Mouse (Mus musculus) kidney, adult 2 months (tissue): Measurements from ENCODE around the gene Ppm1l. TPM values are rescaled to one million over a fixed set of nuclear protein-coding genes. Genes with fewer than 3 reads are reported as not detected.
A peak's percentile ranks its signal among the peaks of the same experiment; 100 is the strongest.

Experiments
- DNase-seq: peaks from one replicate; pipeline ENCODE4 v3.0.0; 2021
- H3K27ac ChIP-seq: fragments of 200-500 bp; 2 replicates; pipeline ENCODE4 v1.5.1; 2012; ENCODE audit warnings: low read depth, low read length, control low read depth, inconsistent platforms; ENCODE audit not compliant: insufficient read depth
- H3K27me3 ChIP-seq: fragments of 200-500 bp; replicated peaks from 2 replicates; pipeline ENCODE4 v1.6.1; 2012; ENCODE audit warnings: mild to moderate bottlenecking, moderate library complexity, low read length, inconsistent platforms; ENCODE audit not compliant: control insufficient read depth, insufficient read depth
- H3K36me3 ChIP-seq: fragments of 200-500 bp; 2 replicates; pipeline ENCODE4 v1.6.1; 2012; ENCODE audit warnings: mild to moderate bottlenecking, moderate library complexity, low read length, inconsistent platforms; ENCODE audit not compliant: control insufficient read depth, insufficient read depth
- H3K4me1 ChIP-seq: fragments of 200-500 bp; 2 replicates; pipeline ENCODE4 v1.6.1; 2011; ENCODE audit warnings: low read length; ENCODE audit not compliant: control insufficient read depth, insufficient read depth
- H3K4me3 ChIP-seq: fragments of 200-500 bp; 2 replicates; pipeline ENCODE4 v1.5.1; 2011; ENCODE audit warnings: mild to moderate bottlenecking, low read depth, low read length, control low read depth; ENCODE audit not compliant: insufficient read depth
- CTCF ChIP-seq: fragments of 200-500 bp; conservative IDR thresholded peaks from 2 replicates; pipeline ENCODE4 v1.5.1; 2011; ENCODE audit warnings: low read depth, mild to moderate bottlenecking, control low read depth, low read length, moderate library complexity, mixed read lengths; ENCODE audit not compliant: insufficient read depth, insufficient read length
- POLR2A ChIP-seq: fragments of 200-500 bp; IDR thresholded peaks from one replicate; pipeline ENCODE4 v1.6.1; 2011; ENCODE audit warnings: low read depth, low read length, control low read depth
- WGBS: fragments of 180-500 bp; shearing (Covaris S2); methylation state at CpG from one replicate; pipeline ENCODE4 v1.1.7; 2018; 5-methylcytosine and 5-hydroxymethylcytosine counted together
- polyA plus RNA-seq: library from polyadenylated mRNA; depleted of rRNA; stranded (reverse); fragments of >200 nt; gene quantifications from 2 replicates; pipeline ENCODE4 v1.2.3, GENCODE M21; 2012

Ppm1l gene
- polyA plus RNA-seq, 1 experiment = 4.0 TPM

DNA sequence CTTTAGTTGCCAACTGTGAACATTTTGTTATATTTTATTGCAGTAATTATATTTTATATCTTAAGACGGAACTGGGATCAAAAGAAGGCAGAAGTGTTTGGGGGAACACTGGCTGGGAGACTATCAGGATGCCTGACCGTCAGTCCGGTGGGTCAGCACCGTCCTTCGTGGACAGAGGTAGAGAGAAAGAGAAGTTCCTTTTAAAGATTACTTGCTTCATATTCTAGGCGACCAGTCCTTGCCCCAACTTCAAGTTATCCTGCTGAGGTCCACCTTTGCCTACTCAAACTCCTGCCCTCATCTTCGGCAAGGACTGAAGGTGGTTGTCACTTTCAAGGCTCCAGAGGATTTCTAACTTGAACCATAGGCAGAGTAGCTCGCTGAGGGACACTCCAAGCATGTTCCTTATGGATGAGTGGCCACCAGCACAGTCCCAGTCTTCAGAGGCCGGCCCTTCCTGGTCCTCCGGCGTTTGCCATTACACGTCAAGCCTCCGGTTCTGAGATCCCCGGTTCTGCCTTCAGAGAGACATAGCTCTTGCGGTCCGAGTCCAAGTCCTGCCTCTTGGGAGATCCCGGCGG lies 761 bp upstream of the Ppm1l start:
- Histone ChIP-seq H3K36me3 (no peaks in the 10 kb centered on the region), H3K27ac (peak overlapping the region; percentile 99), H3K4me3 (peak overlapping the region; percentile 57), H3K27me3 (no peaks in the 10 kb centered on the region), H3K4me1 (0 out of 2 replicates have a peak, but pooled peaks cover 4% of the 10 kb centered on the region)
- no peak for DNase-seq
- 2% methylated on average over 18 of the region's 18 CpGs for WGBS
- TF ChIP-seq POLR2A = no peak
- TF ChIP-seq CTCF = no peak

- 0 out of 2 replicates have a peak overlapping the region, but pooled peaks have one; percentile 58 for H3K27ac ChIP-seq
- TF ChIP-seq CTCF (no peak), POLR2A (no peak)
Observed at GRCm38 (mm10) chr3:69317251-69318125, 827 bp downstream of the Ppm1l start.

GRCm38 (mm10) chr3:69318131-69318951 lies 1.7 kb downstream of the Ppm1l start:
- peak; percentile 61 for DNase-seq
- Histone ChIP-seq H3K4me3 (peak overlapping the region; percentile 80), H3K27me3 (no peaks in the 10 kb centered on the region), H3K27ac (no peak overlapping the region), H3K4me1 (peaks cover 4% of the 10 kb centered on the region; the same call in 1 of the 2 replicates), H3K36me3 (no peaks in the 10 kb centered on the region)
- 5% methylated on average over 25 of the region's 25 CpGs for WGBS
- no peak for TF ChIP-seq CTCF
- no peak for TF ChIP-seq POLR2A

More at GRCm38 (mm10) chr3:69317251-69318125, 827 bp downstream of the Ppm1l start:
- H3K4me1 ChIP-seq = peaks cover 4% of the 10 kb centered on the region; the same call in 1 of the 2 replicates
- under 1% methylated on average over 73 of the region's 73 CpGs for WGBS
- peak; percentile 47 for DNase-seq
- no peaks in the 10 kb centered on the region for H3K36me3 ChIP-seq
- H3K27me3 ChIP-seq = no peaks in the 10 kb centered on the region
- H3K4me3 ChIP-seq = peak overlapping the region; percentile 80

- WGBS = 83% methylated on average over 6 of the region's 6 CpGs
- Histone ChIP-seq H3K36me3 (no peaks in the 10 kb centered on the region), H3K4me3 (no peak overlapping the region), H3K27me3 (no peaks in the 10 kb centered on the region), H3K4me1 (peaks cover 4% of the 10 kb centered on the region; the same call in 1 of the 2 replicates), H3K27ac (no peak overlapping the region)
- DNase-seq = no peak
- TF ChIP-seq POLR2A = no peak
- no peak for TF ChIP-seq CTCF
Observed at GRCm38 (mm10) chr3:69319061-69319720, 2.5 kb downstream of the Ppm1l start.

DNA sequence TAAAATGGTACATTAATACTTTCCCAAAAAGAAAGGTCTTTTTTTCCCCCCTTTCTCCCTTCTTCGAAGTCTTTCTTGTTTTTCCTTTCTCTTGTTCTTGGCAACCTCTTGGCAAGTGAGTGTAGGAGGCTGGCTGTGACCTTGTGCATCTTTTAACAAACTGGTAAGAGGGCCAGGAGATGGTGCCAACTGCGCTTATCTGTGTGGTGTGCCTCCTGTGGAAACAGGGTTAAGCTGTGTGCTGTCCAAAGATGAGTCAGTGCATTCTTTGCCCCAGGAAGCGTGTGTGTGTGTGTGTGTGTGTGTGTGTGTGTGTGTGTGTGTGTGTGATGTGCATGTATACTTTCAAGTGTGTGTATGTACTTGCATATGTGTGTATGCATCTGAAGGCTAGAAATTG lies 7.3 kb downstream of the Ppm1l start:
- Histone ChIP-seq H3K36me3 (no peaks in the 10 kb centered on the region), H3K27ac (no peak overlapping the region), H3K4me3 (no peak overlapping the region), H3K27me3 (no peaks in the 10 kb centered on the region), H3K4me1 (no peaks in the 10 kb centered on the region; the same call in 1 of the 2 replicates)
- DNase-seq = no peak
- 54% methylated on average over 3 of the region's 3 CpGs for WGBS
- TF ChIP-seq CTCF (no peak), POLR2A (no peak)

DNA sequence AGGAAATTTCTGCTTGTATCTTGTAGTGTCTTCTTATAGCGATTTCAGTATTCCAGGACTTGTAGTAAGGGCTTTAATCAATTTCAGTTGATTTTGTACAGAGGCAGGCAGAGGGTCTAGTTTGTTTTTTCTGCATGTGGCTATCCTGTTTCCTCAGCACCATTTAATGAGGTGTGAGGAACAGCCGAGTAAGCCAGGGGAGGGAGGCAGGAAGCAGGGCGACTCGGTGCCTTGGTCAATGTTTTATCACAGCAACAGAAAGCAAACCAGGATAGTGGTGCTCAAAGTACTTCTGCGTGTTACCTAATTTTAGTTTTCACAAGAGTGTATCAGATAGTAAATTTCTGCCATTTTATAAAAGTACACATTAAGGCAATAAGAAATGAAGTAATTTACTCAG lies 13.2 kb downstream of the Ppm1l start:
- H3K27ac ChIP-seq = no peak overlapping the region
- no peak for DNase-seq
- no peaks in the 10 kb centered on the region for H3K36me3 ChIP-seq
- TF ChIP-seq POLR2A = no peak
- no peak for TF ChIP-seq CTCF
- H3K27me3 ChIP-seq = no peaks in the 10 kb centered on the region
- no peaks in the 10 kb centered on the region for H3K4me1 ChIP-seq
- 20% methylated on average over 5 of the region's 5 CpGs for WGBS
- H3K4me3 ChIP-seq = no peak overlapping the region
